Mouse (Mus musculus) lung, postnatal 14 days (tissue): ENCODE results near the gene Haao.

Source experiments
- DNase-seq: peaks from one replicate; pipeline ENCODE4 v3.0.0; 2021

The Haao gene

DNA sequence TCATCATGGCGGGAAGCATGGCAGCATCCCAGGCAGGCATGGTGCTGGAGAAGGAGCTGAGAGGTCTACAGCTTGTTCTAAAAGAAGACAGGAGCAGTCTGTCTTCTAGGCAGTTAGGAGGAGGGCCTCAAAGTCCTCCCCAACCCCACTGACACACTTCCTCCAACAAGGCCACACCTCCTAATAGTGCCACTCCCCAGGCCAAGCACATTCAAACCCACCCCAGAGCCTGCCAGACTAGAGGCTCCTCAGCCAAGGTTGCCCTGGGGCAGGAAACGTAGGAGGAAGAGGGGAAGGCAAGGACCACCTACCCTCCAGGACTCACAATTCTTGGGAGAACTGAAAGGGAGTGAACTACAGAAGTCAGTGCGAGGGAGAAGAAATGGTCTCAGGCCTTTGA, at the start of gene Haao:
Haao (minus strand) TSS at position 149 of the 400 bp plus-strand sequence.
- DNase-seq, result no peak

DNA sequence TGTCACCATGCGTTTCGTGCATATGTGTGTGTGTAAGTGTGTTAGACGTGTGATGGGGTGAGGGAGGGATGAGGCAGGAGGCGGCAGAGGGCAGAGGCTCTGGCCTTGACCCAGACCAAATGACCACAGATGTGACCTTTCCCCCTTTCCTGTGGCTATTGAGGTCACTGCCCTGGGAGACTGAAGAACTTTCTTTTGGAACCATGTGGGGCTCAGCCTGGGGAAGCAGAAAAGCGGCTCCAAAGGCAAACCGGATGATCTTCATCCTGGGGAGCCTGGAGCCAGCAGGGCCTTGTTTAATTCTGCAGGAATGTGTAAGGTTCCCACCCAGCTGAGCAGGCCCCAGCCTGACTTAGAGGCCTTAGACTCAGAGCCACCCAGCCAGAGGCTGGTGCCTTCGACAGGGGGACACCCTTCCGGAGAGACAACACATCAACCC, 49.6 kb upstream of the Haao start:
- DNase-seq, result peak; percentile 20

DNA sequence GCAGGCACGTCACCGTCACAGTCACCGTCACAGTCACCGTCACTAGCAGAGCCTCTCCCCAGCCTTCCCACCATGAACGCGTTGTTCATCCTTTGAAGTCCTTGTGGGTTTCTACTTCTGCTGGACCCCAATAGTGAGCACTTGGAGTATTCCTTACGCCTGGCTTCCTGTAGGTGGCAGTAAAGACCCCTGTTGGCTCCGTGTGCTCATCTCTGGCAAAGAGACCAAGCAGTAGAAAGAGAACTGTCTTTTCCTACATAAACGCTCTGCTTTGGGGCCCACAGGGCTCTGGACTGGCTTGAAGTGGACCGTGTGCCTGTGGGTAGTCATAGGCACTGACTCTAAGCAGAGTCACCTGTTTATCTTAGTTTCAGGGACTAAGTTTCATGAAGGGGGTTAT, 49.0 kb upstream of the Haao start:
- peak; percentile 51 for DNase-seq

DNA sequence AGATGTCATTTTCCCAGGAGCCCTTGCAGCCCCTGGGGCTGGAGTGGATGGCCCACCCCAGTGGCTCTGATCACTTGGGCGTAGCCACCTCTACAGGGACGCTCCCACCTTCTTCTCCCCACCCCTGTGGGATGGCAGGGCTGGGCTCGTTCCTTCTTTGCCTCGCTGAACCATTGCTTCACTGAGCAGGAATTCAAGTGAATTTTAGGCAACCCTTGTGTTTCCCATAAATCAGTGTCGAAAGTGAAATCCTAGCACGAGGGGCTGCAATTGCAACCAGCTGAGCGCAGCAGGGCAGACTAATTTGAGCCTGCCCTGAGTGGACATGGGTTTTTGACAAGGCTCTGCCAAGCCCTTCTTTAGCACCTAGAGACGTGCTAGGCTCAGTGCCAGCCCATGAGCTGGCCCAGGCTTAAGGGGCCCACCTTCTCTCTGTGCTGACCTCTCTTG, 47.6 kb upstream of the Haao start:
- DNase-seq, result peak; percentile 27

DNA sequence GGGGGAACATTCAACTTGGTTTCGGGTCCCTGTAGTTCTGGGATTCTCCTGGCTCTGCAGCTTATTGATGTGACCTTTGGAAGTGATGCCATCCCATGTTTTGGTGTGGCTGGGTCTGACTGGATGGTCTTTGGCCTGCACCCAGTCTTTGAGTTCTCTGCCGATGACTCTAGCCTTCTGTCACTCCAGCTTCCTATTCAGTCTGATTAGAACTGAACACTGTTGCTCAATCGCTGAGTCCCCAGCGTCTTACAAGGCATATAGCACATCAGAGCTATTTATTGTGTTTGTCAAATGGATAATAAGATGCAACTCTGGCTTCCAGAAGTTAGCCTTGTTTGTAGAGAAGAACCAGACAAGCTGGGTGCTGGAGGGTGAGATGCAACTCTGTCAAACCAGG, 45.4 kb upstream of the Haao start:
- no peak for DNase-seq

DNA sequence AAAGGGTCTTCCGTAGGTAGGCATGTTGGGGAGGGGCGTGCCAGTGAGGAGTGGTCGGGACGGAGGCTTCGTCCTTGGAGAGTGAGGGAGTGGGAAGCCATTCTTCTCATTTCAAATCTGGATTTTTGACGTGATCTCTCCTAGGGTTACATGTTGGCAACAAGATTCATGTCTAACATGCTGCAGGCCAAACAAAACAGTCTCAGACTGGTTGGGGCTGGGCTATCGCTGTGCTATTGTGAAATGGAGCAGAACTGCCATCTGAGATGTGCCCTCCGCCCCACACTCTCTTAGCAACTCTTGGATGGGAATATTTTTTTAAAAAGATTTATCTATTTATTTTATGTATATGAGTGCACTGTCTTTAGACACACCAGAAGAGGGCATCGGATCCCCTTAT, 44.1 kb upstream of the Haao start:
- DNase-seq, result no peak

DNA sequence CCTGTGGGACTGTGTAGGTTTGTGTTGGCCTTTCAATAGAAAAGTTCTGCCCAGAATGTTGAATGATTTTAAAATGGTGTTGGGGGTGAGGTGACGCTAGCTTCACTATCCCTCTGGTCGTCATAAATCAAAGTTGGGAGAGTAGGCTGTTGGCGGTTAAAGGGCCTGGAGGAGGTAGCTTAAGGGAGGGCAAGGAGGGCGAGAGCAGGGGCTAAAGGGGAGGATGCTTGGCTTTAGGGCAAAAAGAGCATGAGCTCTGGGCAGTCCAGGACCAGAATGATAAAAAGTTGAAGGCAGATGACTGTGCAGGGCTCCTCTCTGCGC, 42.6 kb upstream of the Haao start:
- no peak for DNase-seq

DNA sequence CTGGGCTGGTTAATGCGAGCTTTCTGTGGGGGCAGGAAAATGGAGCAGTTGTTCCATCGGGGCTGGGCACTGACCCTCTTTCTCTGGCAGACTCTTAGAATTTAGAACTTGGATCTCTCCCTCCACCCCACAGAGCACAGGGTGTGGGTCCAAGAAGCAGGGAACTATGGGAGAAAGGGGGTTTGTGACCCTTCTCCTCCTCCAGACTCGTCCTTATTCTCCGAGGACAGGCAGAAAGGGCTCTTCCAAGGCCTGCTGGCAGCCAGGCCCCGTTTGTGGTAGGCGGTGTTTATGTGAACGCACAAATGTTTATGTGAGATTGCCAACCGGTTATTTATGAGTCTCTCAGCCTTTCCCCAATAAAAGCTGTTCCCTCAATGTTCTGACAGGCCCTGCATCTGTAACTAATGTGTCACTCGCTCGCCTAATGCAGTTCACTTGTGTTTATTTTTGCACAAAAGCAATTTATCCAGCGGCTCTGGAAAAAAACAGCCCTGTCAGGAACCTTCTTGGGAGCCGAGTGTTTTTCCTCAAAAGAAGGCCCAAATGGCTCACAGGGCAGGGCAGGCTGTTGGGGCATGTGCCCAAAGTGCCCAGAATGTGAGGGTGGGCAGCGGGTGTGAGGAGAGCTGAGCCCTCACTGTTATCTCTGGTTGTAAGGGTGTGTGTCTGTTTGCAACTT, 42.1 kb upstream of the Haao start:
- DNase-seq, result peak; percentile 71

DNA sequence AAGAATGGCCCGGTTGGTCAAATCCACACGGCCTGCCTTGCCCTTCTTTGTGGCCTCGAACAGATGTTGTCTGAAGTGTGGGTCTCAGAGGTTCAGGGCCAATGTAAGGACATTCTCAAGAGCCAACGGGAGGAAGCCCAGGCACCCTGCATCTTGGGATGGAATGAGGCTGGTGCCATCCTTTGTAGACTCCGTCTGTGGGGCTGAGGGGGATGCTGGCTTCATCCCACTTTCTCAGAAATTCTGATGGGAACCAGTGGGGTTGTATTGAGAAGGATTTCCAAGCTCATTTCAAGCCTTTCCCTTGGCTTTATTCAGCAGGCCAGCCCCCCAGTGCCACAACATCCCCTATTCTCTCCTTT, 41.5 kb upstream of the Haao start:
- DNase-seq, result no peak

DNA sequence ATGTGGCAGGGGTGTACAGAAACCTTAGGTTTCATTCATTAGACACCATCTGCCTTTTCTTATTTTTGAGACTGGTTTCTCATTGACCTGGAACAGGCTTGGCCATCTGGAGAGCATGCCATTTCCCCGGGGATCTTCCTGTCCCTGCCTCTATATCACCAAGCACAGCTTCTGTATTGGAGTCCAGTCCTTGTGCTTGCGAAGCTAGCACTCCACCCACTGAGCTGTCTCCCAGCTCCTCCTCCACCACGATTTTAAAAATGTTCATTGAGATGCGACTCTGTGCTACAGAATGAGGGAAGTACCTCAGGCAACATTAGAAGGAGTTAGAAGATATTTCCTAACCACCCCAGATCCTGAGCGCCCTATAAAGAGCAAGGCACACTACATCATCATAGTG, 39.5 kb upstream of the Haao start:
- DNase-seq, result no peak

DNA sequence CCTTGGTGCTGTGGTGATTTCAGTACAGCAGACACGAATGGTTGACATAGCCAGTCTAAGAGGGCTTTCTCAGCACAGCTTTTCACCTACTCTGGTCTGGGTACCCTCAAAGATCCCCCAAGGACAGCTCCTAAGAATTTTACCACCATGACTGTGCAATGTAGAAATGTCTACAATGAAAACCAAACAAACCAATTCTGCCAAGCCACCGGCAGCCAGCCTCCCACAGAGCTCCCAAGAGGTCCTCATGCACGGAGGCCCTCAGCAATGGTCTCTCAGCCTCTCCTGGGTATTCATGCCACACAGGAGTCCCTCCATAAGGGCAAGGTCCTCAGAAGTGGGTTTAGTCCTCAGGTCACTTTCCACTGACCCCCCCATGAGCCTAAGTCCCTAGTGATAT, 38.6 kb upstream of the Haao start:
- DNase-seq, result no peak

DNA sequence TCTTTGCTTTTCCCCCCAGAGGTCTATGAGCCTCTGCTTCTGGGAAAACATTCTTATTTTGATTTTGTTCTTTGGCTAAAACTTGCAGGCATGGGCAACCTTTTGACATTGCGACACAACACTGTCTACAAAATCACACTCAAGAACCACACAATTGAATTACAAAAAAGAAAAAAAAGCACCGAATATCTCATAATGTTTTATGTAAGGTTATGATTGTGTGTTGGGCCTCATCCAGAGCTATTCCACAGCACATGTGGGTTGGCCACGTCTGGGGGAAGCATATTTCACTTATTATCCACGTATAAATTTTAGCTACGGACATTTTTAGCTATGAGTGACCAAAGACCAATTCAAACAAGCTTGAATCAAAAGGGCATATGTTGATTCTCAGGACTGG, 38.0 kb upstream of the Haao start:
- DNase-seq, result no peak

DNA sequence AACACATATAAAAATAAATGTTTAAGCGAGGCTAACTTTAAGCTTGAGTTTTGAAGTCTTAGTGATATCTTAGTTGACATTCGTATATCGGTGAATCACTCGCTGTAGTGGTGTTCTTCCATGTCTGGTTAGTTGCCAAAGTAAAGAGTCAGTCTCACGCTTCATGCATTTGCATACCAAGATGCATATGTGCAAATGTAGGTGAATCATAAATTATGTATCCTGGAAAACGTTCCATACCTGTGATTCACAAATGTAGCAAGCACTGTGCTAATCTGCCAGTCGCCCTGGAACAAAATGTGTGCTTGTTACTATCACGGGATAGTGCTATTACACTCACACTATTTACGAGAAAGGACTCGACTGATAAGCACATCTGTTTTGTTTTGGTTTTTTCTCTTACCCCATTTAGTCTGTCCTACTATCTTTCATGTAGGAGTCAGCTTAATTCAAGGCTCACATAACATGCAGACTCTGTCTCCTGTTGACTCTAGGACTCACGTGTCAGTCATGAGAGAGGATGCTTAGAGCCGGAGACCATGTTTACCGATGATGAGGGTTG, 37.3 kb upstream of the Haao start:
- no peak for DNase-seq

DNA sequence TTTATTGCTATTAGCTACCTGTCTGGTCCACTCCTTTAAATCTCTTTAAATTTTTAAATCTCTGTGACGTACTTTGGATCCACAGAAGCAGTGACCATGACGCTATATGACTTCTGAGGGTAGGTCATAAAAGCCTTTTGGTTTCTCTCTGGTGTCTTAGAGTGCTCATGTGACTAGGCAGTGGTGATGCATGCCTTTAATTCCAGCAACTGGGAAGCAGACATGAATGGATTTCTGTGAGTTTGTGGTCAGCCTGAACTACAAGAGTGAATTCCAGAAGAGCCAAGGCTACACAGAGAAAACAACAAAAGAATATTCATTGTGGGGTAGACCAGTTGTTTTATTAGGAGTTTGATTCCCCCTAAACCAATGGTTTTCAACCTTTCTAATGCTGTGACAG, 35.0 kb upstream of the Haao start:
- no peak for DNase-seq

DNA sequence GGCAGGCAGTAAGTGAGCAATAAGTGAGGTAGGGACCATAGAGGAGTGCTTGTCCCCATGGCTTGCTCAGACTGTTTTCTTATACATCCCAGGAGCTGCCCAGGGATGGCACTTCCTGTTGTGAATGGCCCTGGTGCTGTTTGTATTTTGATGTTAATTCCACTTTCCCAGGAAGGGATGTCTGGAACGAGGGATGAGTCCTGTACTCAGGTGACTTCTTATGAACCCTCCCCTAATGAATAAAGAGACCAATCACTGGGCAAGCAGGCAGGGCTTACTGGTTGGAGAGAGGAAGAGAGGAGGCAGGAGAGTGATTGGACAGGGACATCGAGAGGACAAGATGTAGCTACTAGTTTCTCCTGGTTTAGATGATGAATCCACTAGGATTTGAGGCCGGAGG, 33.3 kb upstream of the Haao start:
- no peak for DNase-seq

DNA sequence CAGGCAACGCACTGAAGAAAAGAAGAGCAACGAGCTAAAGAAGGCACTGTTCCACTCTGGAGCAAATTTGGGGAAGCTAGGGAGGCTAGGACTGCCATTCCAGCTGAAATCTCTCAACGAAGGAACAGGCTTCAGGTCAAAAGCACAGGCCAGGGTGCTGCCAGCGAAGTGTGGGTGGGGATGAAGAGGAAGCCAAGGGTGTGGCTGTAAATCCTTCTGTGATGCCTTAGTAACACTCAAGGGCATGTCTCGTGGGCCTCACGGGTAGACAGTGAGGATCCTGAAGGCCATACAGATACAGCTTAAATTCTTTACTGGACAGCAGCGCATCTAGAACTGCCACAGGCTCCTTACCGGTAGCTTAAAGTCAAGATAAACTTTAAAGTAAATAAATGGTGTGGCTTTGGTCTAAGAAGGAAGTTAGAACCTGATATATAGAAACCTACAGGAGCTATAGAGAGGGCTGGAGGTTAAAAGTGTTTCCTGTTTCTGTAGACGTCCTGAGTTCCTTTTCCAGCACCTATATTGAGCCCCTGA, 32.5 kb upstream of the Haao start:
- DNase-seq, result no peak

DNA sequence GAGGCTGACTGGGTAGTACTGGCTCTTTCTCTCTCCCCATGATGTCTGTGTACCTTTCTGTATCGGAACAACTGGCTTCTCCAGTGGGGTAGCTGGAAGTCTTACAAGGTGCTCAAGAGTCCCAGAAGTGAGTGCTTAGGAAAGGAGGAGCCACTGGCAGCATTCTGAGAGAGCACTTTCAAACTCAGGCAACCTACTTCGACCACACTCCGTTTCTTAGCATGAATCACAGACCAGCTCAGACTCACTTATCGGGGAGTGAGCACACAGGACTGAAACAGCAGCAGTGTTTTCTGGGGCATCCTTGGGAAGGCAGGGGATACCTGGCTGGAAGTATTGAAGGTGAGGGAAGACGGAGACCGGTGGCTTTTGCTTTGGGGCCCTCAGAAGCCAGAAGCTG, 31.9 kb upstream of the Haao start:
- no peak for DNase-seq

DNA sequence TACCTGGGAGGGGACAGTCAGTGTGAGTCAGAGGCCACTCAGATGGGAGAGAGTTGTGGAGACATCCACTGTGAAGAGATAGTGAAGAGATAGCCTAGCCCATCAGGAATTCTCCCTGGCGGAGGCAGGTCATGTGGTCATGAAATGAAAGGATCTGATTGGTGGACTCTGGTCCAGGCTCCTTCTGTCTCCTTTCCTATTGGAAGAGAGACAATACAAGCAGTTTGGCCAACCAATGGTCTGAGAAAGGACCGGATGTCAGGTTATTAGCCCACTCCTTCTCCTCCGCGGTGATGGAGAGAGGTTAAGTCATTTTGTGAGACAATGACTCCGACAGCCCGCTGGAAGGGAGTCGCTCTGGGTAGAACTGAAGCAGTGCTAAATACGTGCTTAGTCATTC, 26.8 kb upstream of the Haao start:
- no peak for DNase-seq

DNA sequence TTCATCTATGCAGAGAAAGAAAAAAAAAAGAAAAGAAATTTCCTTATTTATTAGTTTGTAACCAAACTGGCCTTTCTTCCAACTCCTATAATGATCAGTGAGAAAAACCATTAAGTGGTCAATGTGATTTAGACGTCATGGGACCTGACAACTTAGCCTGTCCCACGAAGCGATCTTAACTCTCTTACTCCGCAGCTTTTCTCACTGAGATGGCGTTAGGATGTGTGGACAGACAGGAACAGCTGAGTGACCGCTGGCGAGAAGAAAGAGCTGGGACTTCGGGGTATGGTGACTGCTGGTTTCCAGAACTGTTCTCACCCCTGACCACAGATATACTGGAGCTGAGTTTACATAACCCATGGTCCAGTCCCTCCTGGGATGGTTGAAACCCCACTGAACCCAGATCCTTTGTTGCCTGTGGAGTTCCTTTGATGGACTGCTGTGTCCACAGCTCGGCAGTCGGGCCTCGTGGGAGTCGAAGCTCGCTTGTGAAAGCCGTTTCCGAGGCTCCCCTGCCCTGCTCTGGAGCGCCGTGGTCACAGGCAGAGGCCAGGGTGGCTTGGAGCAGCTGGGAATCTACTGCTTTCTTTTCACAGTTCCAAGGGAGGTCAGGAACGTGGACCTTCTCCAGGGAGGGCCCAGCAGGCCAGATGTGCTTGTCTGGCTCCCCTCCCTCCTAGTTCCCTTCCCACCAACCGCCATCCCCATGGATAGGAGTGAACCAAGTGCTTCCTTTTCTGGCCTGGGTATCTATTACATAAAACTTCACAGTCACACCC, 25.8 kb upstream of the Haao start:
- DNase-seq, result peak; percentile 65

DNA sequence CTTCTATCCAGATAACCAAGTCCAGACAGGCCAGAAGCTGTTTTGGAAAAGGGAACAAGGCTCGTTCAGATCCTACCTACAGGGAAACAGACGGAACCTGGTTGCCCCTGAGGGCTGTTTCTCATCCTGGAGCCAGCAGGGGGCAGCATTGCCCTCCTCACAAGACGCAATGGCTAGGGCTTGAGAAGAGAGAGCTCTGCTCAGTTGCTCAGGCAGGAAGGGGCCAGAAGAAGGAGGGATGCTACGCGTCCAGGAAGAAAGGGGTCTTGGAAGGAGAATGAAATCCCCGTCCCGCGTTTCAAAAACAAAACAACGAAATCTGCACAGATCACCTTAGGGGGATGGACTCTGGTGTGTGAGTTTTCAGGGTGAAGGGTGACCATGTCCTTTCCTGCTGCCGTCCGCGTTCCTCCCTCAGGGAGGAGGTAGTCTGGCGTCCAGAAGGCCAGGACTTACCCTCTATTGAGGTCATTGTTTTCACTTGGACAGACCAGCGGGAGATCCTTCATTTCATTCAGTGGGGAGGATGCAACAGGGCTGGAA, 25.1 kb upstream of the Haao start:
- DNase-seq, result peak; percentile 86

DNA sequence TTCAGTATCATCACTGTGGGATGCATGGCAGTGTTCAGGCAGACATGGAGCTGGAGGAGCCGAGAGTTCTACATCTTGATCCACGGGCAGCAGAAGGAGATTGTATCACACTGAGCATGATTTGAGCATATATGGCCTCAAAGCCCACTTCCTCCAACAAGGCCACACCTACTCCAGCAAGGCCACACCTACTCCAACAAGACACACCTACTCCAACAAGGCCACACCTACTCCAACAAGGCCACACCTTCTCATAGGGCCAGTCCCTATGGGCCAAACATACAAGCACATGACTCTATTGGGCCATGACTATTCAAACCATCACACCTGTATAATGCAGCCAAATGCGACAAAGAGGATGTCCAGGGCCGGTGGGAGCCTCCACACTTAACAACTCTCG, 23.6 kb upstream of the Haao start:
- DNase-seq, result no peak

DNA sequence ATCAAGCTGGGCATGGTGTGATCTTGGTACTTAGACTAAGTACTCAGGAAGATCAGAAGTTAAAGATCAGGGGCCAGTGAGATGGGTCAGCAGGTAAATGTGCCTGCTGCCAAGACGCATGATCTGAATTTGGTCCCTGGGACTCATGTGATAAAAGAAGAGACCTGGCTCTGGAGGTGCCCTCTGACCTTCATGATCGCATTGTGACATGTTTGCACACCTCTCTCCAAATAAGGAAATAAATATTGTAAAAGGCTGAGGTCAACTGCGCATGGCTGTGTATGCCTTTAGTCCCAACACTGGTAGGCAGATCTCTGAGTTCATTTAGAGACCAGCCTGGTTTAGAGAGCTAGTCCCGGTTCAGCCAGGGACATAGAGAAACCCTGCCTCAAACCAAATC, 22.6 kb upstream of the Haao start:
- DNase-seq, result no peak

DNA sequence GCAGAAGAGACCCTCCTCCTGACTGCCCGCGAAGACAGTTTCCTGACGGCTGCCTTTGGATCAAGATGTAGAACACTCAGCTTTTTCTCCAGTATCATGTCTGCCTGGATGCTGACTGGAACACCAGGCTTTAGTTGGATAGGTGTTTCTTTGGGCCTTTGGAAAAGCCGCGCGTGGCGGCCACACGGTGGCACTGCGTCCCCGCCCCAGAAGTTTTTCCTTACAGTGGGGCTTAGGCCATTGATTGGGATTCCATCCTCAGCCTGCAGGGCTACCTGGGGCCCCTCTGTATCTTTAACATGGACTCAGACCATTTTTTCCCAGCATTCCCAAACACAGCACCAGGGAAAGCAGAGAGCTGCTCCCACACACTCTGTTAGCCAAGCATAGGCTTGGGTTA, 18.8 kb upstream of the Haao start:
- DNase-seq, result peak; percentile 21

DNA sequence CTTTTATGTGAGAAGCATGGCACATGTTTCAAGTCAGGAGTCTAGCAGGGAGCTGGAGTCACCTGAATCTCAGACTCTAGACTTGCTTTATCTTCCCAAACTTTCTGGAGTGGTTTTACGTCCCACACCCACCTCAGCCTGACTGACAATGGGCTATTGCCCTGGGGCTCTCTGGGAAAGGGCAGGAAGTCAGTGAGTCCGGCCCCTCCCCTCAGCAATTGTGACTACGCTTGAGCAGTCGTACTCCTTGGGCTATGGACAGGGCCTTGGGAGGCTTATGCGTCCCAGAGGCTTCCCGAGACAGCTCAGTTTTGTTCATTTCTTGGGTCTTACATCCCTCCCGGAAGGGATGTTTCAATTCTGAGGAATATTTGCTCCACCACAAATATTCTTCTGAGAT, 17.6 kb upstream of the Haao start:
- DNase-seq, result no peak
